Mouse (Mus musculus): ENCODE measurements at regions not wholly inside any gene's neighbourhood (a gene's known extent, or its start where the extent isn't known, plus 50 kb on each side); places are given as distances from the start of the nearest gene placed in this dataset.

GRCm38 (mm10) chr2:174948106-174948505, 61.9 kb upstream of the Gm14444 start:
- TF ChIP-seq CTCF (IDR thresholded peaks at IDR 0.05; ENCODE audit: extremely low read depth, insufficient read depth, low read length) (no peak), POLR2A (IDR thresholded peaks at IDR 0.05; ENCODE audit: extremely low read depth, insufficient read depth, low read length) (no peak)
- no peak overlapping the region for H3K27ac ChIP-seq (ENCODE audit: insufficient read depth, low read length)
- no peak overlapping the region for H3K4me3 ChIP-seq (ENCODE audit: insufficient read depth, low read length)
- no peaks in the 10 kb centered on the region for H3K4me1 ChIP-seq (ENCODE audit: control insufficient read depth, insufficient read depth, low read length)
